In genomic region chr2:179976295-179976627, GRCm38 (mm10) we compare ENCODE assay signal across 7 mouse cellular contexts. TPM values are rescaled to one million over a fixed set of nuclear protein-coding genes. Genes with fewer than 3 reads are reported as not detected.
DNase-seq lines count a peak whose midpoint lies in the region; ATAC-seq and TF ChIP-seq lines count a peak whose summit lies in the region.

No protein-coding gene starts in this region.

- DNase-seq in lung, adult 18-20 months: no peak
- no peak for DNase-seq in spleen, postnatal 36 days (ENCODE audit: low spot score in 2 of 2)
- no peak for DNase-seq in gastrocnemius, postnatal 4 days (ENCODE audit: low spot score in 2 of 2)

- peak; percentile 49; the same call in 1 of the 2 replicates for ATAC-seq in lung, embryonic 15.5 days (ENCODE audit: borderline replicate concordance, extremely low read depth, low FRiP score, low TSS enrichment)
- peak; percentile 19 for ATAC-seq in embryonic facial prominence, embryonic 15.5 days (ENCODE audit: insufficient number of reproducible peaks, low FRiP score, low TSS enrichment, low read depth)
- ATAC-seq in intestine, postnatal 0 days: peak; percentile 43

- WGBS in lung, embryonic 15.5 days: 0% methylated on average over 26 of the region's 54 CpGs
- WGBS in embryonic facial prominence, embryonic 15.5 days: 2% methylated on average over 9 of the region's 54 CpGs
- WGBS in intestine, postnatal 0 days: 0% methylated on average over 21 of the region's 54 CpGs
- WGBS in olfactory bulb, adult 2 months: 21% methylated on average over 54 of the region's 54 CpGs

- H3K27me3 ChIP-seq in lung, embryonic 15.5 days: no peaks in the 10 kb centered on the region
- no peaks in the 10 kb centered on the region for H3K27me3 ChIP-seq in embryonic facial prominence, embryonic 15.5 days
- H3K27me3 ChIP-seq in intestine, postnatal 0 days (replicated peaks; ENCODE audit: control insufficient read depth, insufficient read depth, low read length): no peaks in the 10 kb centered on the region

- peaks cover 30% of the 10 kb centered on the region for H3K4me1 ChIP-seq in lung, embryonic 15.5 days
- H3K4me1 ChIP-seq in embryonic facial prominence, embryonic 15.5 days: peaks cover 33% of the 10 kb centered on the region
- peaks cover 10% of the 10 kb centered on the region; the same call in 1 of the 2 replicates for H3K4me1 ChIP-seq in intestine, postnatal 0 days (replicated peaks; ENCODE audit: control insufficient read depth, insufficient read depth, low read length)
- H3K4me1 ChIP-seq in olfactory bulb, adult 2 months (ENCODE audit: control insufficient read depth, insufficient read depth, low read length): peaks cover 29% of the 10 kb centered on the region

- H3K9me3 ChIP-seq in lung, embryonic 15.5 days: no peaks in the 10 kb centered on the region
- H3K9me3 ChIP-seq in embryonic facial prominence, embryonic 15.5 days (replicated peaks): no peaks in the 10 kb centered on the region
- no peaks in the 10 kb centered on the region for H3K9me3 ChIP-seq in intestine, postnatal 0 days (ENCODE audit: control insufficient read depth)

- peak overlapping the region; percentile 96 for H3K4me2 ChIP-seq in lung, embryonic 15.5 days
- H3K4me2 ChIP-seq in embryonic facial prominence, embryonic 15.5 days (replicated peaks): peak overlapping the region; percentile 98
- H3K4me2 ChIP-seq in intestine, postnatal 0 days (replicated peaks; ENCODE audit: low read depth): peak overlapping the region; percentile 93

- no peaks in the 10 kb centered on the region for H3K36me3 ChIP-seq in lung, embryonic 15.5 days
- no peaks in the 10 kb centered on the region for H3K36me3 ChIP-seq in embryonic facial prominence, embryonic 15.5 days
- H3K36me3 ChIP-seq in intestine, postnatal 0 days (ENCODE audit: control insufficient read depth, insufficient read depth): no peaks in the 10 kb centered on the region

- TF ChIP-seq CTCF in intestine, postnatal 0 days (IDR thresholded peaks at IDR 0.05; ENCODE audit: low read depth): no peak
- TF ChIP-seq CTCF in olfactory bulb, adult 2 months (IDR thresholded peaks at IDR 0.05; ENCODE audit: insufficient read depth, low read depth, low read length): no peak

- H3K27ac ChIP-seq in lung, embryonic 15.5 days: peak overlapping the region; percentile 90
- peak overlapping the region; percentile 90 for H3K27ac ChIP-seq in embryonic facial prominence, embryonic 15.5 days (replicated peaks)
- peak overlapping the region; percentile 92 for H3K27ac ChIP-seq in intestine, postnatal 0 days (ENCODE audit: low read depth, low read length)
- H3K27ac ChIP-seq in olfactory bulb, adult 2 months (ENCODE audit: insufficient read depth, low read depth, low read length): peak overlapping the region; percentile 79

- TF ChIP-seq POLR2A in olfactory bulb, adult 2 months (IDR thresholded peaks at IDR 0.05; ENCODE audit: insufficient read depth, low read depth, low read length): no peak

- H3K9ac ChIP-seq in lung, embryonic 15.5 days: peak overlapping the region; percentile 76
- H3K9ac ChIP-seq in embryonic facial prominence, embryonic 15.5 days: peak overlapping the region; percentile 78
- peak overlapping the region; percentile 89 for H3K9ac ChIP-seq in intestine, postnatal 0 days (ENCODE audit: low read depth, low read length)

- H3K4me3 ChIP-seq in lung, embryonic 15.5 days: peak overlapping the region; percentile 78
- H3K4me3 ChIP-seq in embryonic facial prominence, embryonic 15.5 days (replicated peaks): peak overlapping the region; percentile 91
- peak overlapping the region; percentile 69 for H3K4me3 ChIP-seq in intestine, postnatal 0 days (ENCODE audit: low read depth, low read length)
- H3K4me3 ChIP-seq in olfactory bulb, adult 2 months (ENCODE audit: insufficient read depth, low read depth, low read length): peak overlapping the region; percentile 80

RNA-seq across cellular contexts. Expression of gene Taf4, which starts 0.2 kb away (rescaled TPM):
- polyA plus RNA-seq in lung, embryonic 15.5 days (2015; fragmentation: Nextera tagmentation; extraction: Ambion mirVana): 3.4 and 3.7 TPM in 2 replicates
- polyA plus RNA-seq in embryonic facial prominence, embryonic 15.5 days (2015; fragmentation: Nextera tagmentation; extraction: Ambion mirVana): 2.9 and 3.6 TPM in 2 replicates
- 2.3 and 3.0 TPM in 2 replicates for polyA plus RNA-seq in intestine, postnatal 0 days (2015; fragmentation: Nextera tagmentation; extraction: Ambion mirVana)
- polyA plus RNA-seq in olfactory bulb, adult 2 months (2012; ENCODE audit: insufficient read depth, insufficient read length, low replicate concordance, missing spikeins): not detected in 2 replicates
- total RNA-seq in gastrocnemius, postnatal 4 days (2021): 10 to 100 TPM; 14.1 to 15.7 TPM

RNA-seq across cellular contexts. Expression of gene Lsm14b, which starts 48.5 kb away (rescaled TPM):
- 7.5 and 9.5 TPM in 2 replicates for polyA plus RNA-seq in lung, embryonic 15.5 days (2015; fragmentation: Nextera tagmentation; extraction: Ambion mirVana)
- polyA plus RNA-seq in embryonic facial prominence, embryonic 15.5 days (2015; fragmentation: Nextera tagmentation; extraction: Ambion mirVana): 8.9 and 9.1 TPM in 2 replicates
- polyA plus RNA-seq in intestine, postnatal 0 days (2015; fragmentation: Nextera tagmentation; extraction: Ambion mirVana): 3.2 and 3.7 TPM in 2 replicates
- 121 and 180 TPM in 2 replicates for polyA plus RNA-seq in olfactory bulb, adult 2 months (2012; ENCODE audit: insufficient read depth, insufficient read length, low replicate concordance, missing spikeins)
- 10 to 100 TPM; 48.3 to 50.8 TPM for total RNA-seq in gastrocnemius, postnatal 4 days (2021)

Comparison
In these comparisons a context has a peak if more than half of its experiments do, and no peak if none do; other contexts are left out.
1. RNA of gene Lsm14b, which starts 48.5 kb away (polyA plus RNA-seq): 121 to 180 TPM in olfactory bulb, adult 2 months; 7.5 to 9.5 TPM in lung, embryonic 15.5 days, 8.9 to 9.1 TPM in embryonic facial prominence, embryonic 15.5 days and 3.2 to 3.7 TPM in intestine, postnatal 0 days; every median in the first group is over 10 times any median in the second.
2. Peak in every context shown above with its lines, with median percentiles within 50 percentile points of each other: ATAC-seq, H3K27ac ChIP-seq, H3K4me2 ChIP-seq, H3K4me3 ChIP-seq and H3K9ac ChIP-seq.